Mouse (Mus musculus): ENCODE measurements around the gene Anp32a.

DNA sequence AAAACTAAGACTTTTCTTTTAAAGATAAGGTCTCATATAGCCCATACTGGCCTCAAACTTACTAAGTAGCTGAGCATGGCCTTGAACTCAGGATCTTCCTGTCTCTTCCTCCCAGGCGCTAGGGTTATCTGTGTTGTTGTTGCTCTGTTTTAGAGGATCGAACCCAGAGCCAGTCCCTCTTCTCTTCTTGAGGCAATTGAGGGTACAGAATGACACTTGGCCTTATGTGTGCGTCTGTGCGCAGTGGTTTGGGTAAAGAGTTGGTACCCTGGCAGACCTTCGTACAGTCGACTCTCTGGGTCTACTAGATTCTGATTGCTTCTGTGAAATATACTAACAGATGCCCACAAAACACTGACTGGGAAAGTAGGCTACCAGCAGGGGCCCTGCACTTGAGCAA lies 80.8 kb downstream of the Anp32a start:
- TF ChIP-seq CTCF (IDR thresholded peaks at IDR 0.05; ENCODE audit: control insufficient read depth, insufficient read depth, insufficient read length): no peak
- no peak for TF ChIP-seq USF1 (IDR thresholded peaks at IDR 0.05; ENCODE audit: low read depth)
- TF ChIP-seq MYOG (IDR thresholded peaks at IDR 0.05; ENCODE audit: control insufficient read depth, extremely low read depth, insufficient read length): no peak
- no peak for TF ChIP-seq MAX (IDR thresholded peaks at IDR 0.05)

Measured in C2C12 (cell line).